Mouse (Mus musculus) frontal cortex, adult 2 months (tissue): ENCODE measurements around the gene Npr1. TPM values are rescaled to one million over a fixed set of nuclear protein-coding genes. Genes with fewer than 3 reads are reported as not detected.

Experiments used
- DNase-seq, 2 experiments: peaks; one replicate each; pipeline ENCODE4 v3.0.0; 2022; ENCODE audit warnings: low spot score in 1 of 2; ENCODE audit errors: extremely low spot score in 1 of 2
- polyA plus RNA-seq: library from polyadenylated mRNA; depleted of rRNA; stranded (reverse); fragments of >200 nt; gene quantifications from 2 replicates; pipeline ENCODE4 v1.2.3, GENCODE M21; 2012

The Npr1 gene
- polyA plus RNA-seq, 1 experiment: 24.0 TPM

- no peak for DNase-seq
Measured at GRCm38 (mm10) chr3:90440756-90441155, 24.9 kb downstream of the Npr1 start.

- DNase-seq: no peak
Measured at GRCm38 (mm10) chr3:90437131-90437530, 28.5 kb downstream of the Npr1 start.

DNA sequence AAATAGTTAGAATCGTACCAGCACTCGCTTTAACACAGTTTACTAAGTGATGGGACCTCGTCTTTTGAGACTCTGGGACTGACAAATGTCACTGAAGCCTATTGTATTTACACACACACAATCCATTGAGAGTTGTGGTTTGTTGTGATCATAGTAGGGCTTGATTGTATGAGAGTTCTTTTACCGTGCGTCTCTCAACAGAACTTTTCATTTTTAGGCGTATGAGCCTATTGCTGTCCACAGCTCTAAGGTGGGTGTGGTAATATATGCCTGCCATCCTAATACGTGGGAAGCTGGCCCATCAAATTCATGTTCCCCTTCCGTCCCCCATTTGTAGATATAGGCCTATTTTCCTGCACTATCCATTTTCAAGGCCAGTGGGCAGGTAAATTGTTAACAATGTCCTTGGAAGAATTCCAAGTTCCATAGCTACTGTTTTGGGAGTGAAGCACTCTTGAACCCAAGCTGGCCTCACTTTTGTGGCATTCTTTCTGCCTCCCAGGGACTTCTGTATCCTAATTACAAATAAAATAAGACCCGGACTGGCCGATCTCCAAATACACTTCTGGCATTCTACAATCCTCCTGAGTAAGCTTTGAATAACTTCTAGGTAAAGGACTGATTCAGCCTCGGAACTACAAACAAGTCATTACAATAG, 31.5 kb downstream of the Npr1 start:
- no peak for DNase-seq

- DNase-seq: peak; percentile 100
Measured at GRCm38 (mm10) chr3:90433381-90434020, 32.2 kb downstream of the Npr1 start, which contains the start of gene Ints3. Gene Ints3 (minus strand): TSS chr3:90433622.

GRCm38 (mm10) chr3:90432811-90433219, 32.9 kb downstream of the Npr1 start:
- peak in 1 of 2 experiments; percentile 45 for DNase-seq

GRCm38 (mm10) chr3:90432348-90432747, 33.3 kb downstream of the Npr1 start:
- no peak for DNase-seq

DNA sequence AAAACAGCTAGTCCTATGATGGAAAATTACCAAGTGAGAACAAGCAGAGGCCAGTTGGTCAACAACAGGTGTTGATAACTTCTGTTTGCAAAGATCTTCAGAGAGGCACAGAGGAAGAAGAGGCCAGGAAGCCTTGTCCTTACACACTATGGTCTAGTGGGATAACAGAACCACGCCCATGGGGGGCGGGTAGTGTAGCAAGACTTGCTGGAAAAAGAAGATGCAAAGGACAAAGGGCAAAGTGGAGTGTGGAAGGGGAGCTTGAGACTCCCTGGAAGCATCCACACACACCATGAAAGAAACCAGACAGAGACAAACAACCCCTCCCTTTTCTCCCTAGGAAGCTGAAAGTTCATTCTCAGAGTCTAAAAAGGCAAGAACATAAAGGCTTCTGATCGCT, 36.1 kb downstream of the Npr1 start:
- DNase-seq: no peak

GRCm38 (mm10) chr3:90428186-90428585, 37.5 kb downstream of the Npr1 start:
- no peak for DNase-seq

DNA sequence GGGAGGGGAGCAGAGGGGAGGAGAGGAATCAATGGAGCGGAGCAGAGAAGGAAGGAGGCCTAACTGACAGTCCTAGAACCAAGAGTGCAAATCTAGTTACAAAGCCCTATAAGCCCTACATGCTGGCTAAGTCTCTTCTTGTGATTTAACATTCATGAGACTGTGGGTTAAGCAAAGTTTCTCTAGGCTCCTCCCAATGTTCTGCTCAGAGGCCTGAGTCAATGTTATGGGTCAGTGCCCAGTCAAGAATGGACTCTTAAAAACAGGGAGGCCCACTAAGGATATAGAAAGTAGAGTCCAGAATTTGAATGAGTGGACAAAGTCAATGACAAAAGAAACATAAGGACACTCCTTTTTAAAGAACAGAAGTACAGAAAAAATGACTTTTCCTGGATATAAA, 38.1 kb downstream of the Npr1 start:
- DNase-seq: no peak

DNA sequence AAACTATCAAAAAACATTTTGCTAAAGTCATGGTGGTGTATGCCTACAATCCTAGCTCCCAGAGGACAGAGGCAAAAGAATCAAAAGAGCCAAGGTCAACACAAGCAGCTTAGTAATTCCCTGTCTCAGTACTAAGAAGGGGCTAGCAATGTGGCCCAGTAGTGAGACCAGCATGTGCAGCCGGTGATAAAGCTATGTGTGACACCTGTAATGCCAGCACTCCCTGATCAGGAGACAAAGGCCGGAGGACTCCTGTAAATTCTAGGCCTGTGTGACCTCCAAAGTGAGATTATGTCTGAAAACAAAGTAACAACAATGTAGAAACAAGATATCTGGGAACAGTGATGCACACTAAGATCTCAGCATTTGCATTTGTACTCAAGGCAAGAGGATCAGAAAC, 40.2 kb downstream of the Npr1 start:
- DNase-seq: no peak

DNA sequence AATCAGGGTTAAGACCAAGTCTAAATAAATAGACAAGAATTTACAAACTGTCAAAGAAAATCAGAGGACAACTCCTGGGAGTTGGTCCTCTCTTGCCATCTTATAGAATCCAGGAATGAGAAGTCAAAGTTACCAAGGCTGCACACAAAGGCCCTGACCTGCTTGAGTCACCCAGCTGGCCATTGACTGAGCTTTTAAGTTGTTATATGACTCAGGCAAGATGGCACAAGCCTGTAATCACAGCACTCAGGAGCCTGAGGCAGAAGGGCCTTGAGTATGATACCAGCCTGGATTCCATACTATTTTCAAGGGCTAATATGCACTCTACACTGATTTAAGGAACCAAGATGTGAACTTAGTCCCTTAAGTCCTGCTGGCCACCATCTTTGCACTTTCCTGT, 42.1 kb downstream of the Npr1 start:
- DNase-seq: no peak

- DNase-seq: no peak
Measured at GRCm38 (mm10) chr3:90420696-90421095, 45.0 kb downstream of the Npr1 start.

- DNase-seq: no peak
Measured at GRCm38 (mm10) chr3:90413011-90413396, 52.7 kb downstream of the Npr1 start.

DNA sequence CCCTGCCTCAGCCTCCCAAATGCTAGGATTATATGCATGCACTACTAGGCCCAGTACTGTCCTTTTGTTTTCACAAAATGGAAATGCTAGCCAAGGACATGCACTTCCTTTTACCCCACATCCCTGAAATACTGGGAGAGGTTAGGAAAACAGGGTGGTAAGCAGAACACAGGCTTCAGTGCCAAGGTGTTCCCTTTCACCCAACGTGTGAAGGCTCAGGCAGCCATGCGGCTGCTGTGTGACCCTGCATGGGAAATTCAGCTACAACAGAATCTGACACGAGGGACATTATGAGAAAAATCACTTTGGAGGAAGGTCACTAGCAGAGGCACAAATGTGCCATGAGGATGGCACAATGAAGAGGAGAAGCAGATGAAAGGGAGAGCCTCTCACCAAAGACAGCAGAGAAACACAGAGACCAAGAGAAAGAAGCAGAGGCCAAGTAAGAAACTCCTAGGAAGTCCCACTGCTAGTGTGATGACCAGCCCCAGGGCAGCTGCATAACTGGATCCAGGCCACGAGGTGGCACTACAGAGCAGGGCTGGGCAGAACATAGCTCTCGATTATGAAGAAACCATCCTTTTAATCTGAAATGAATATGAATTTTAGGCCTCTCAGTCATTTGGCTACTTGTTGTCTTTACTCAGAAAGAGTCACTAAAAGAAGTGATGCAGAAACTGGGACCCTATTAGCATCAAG, 53.2 kb downstream of the Npr1 start:
- peak in 1 of 2 experiments; percentile 79 for DNase-seq

DNA sequence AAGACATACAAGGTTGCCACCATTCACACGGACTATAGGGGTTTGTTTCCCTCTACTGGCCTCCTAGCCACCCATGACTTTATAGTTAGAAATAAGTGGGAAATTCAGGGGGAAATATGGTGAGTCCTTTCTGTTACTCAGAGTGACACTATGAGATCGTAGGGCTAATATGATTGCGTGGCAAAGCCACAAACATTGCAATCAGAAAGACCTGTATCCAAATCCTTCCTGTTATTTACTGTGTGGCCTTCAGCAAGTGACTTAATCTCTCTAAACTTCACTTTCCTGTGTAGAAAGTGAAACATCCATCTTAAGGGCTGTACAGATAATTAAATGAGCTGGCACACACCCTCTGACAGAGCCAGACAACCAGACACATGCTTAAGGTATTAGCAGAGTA, 56.9 kb downstream of the Npr1 start:
- no peak for DNase-seq

GRCm38 (mm10) chr3:90406414-90406813, 59.3 kb downstream of the Npr1 start:
- no peak for DNase-seq

DNA sequence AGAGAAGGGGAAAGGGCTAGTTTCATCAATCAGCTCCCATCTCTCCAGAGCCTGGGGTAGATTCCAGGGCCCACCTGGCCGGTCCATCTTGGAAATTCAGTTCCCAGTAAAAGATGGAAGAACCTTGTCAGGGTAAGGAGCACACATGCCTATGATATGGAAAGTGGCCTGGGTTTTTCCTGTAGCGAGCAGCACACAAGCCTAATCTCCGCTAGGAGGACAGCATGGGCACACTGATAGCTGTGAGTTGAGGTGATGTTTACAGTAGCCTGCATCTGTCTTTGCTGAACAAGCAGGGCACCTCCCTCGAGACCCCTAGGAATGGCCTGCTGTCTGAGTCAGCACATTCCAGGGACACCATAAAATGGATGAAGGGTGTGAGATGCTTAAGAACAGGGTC, 61.1 kb downstream of the Npr1 start:
- DNase-seq: no peak

- no peak for DNase-seq
Measured at GRCm38 (mm10) chr3:90404121-90404520, 61.5 kb downstream of the Npr1 start.

DNA sequence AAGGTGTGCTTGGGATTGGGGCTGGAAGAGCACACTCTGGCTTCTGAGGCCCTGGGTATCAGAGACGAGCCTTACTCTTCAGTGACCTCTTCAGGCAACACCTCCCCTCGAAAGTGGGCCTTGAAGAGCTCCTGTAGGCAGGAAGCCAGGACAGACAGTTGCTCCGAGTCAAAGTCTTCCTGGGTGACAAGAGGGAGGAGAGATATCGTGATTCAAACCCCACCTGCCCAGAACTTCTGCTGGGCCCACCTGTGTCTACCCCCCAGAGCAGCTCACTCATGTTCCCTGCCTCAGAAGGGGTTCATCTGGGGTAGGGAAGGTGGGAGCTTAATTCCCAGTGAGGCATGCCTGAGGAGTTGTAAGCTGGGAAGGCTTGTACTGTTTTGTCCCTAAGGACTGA, 64.7 kb downstream of the Npr1 start:
- DNase-seq: no peak
